19 mouse cellular contexts compared by ENCODE assay signal in genomic region chr1:92116169-92116568, GRCm38 (mm10).
DNase-seq lines count a peak whose midpoint lies in the region; ATAC-seq and TF ChIP-seq lines count a peak whose summit lies in the region.
"Had no signal": no experiment of that assay in that cellular context is flagged by ENCODE, and none has a peak within 500 bp of the region (broad histone marks: within the 10 kb centered on the region; RNA-seq: fewer than 3 reads in every experiment).

No protein-coding gene starts in this region.

- TF ChIP-seq CTCF in layer of hippocampus, adult 2 months (conservative IDR thresholded peaks at IDR 0.05), result no peak
- no peak for TF ChIP-seq CTCF in stomach, postnatal 0 days (IDR thresholded peaks at IDR 0.05; ENCODE audit: low read depth)

- DNase-seq in gastrocnemius, adult 18-20 months (ENCODE audit: low spot score), result peak; percentile 75
- DNase-seq in gastrocnemius, postnatal 10 days, result no peak
- no peak for DNase-seq in heart, adult 8-10 months (ENCODE audit: low spot score)
- peak; percentile 33 for DNase-seq in heart, postnatal 4 days
- DNase-seq in layer of hippocampus, adult 2 months (ENCODE audit: low spot score in 2 of 2), result no peak
- no peak for DNase-seq in stomach, postnatal 0 days (ENCODE audit: low spot score)
- DNase-seq: adrenal gland, postnatal 36 days; cerebellum, adult 9-11 months; kidney, postnatal 25 days; layer of hippocampus, postnatal 36 days; lung, postnatal 4 days; right cerebral cortex, postnatal 14 days; thymus, postnatal 14 days had no signal

- H3K27ac ChIP-seq in heart, embryonic 12.5 days (ENCODE audit: poor library complexity, severe bottlenecking), result 0 out of 2 replicates have a peak overlapping the region, but pooled peaks have one; percentile 8
- H3K27ac ChIP-seq in heart, embryonic 13.5 days (replicated peaks), result peak overlapping the region; percentile 56
- H3K27ac ChIP-seq in layer of hippocampus, adult 2 months, result no peak overlapping the region
- no peak overlapping the region for H3K27ac ChIP-seq in stomach, postnatal 0 days (replicated peaks)
- H3K27ac ChIP-seq: embryonic facial prominence, embryonic 10.5 days had no signal

- no peak for ATAC-seq in heart, embryonic 12.5 days (ENCODE audit: insufficient number of reproducible peaks, low FRiP score)
- no peak for ATAC-seq in heart, embryonic 13.5 days (ENCODE audit: extremely low read depth, insufficient number of reproducible peaks, low FRiP score, low TSS enrichment)
- no peak for ATAC-seq in stomach, postnatal 0 days (ENCODE audit: low FRiP score, low TSS enrichment)
- ATAC-seq: forebrain, embryonic 16.5 days; intestine, postnatal 0 days; midbrain, embryonic 16.5 days had no signal

- H3K36me3 ChIP-seq in heart, embryonic 12.5 days, result no peaks in the 10 kb centered on the region
- H3K36me3 ChIP-seq in heart, embryonic 13.5 days, result no peaks in the 10 kb centered on the region
- no peaks in the 10 kb centered on the region for H3K36me3 ChIP-seq in stomach, postnatal 0 days (ENCODE audit: control insufficient read depth, insufficient read depth, low read length)

- H3K9me3 ChIP-seq in heart, embryonic 12.5 days (replicated peaks), result no peaks in the 10 kb centered on the region
- H3K9me3 ChIP-seq in heart, embryonic 13.5 days, result no peaks in the 10 kb centered on the region
- no peaks in the 10 kb centered on the region for H3K9me3 ChIP-seq in stomach, postnatal 0 days (ENCODE audit: control insufficient read depth, low read length)
- H3K9me3 ChIP-seq: embryonic facial prominence, embryonic 10.5 days had no signal

- no peak overlapping the region for H3K4me3 ChIP-seq in heart, embryonic 12.5 days
- no peak overlapping the region for H3K4me3 ChIP-seq in heart, embryonic 13.5 days
- H3K4me3 ChIP-seq in layer of hippocampus, adult 2 months, result no peak overlapping the region
- no peak overlapping the region for H3K4me3 ChIP-seq in stomach, postnatal 0 days (ENCODE audit: low read depth, low read length)
- H3K4me3 ChIP-seq: embryonic facial prominence, embryonic 10.5 days had no signal

- no peak overlapping the region for H3K4me2 ChIP-seq in heart, embryonic 12.5 days
- no peak overlapping the region for H3K4me2 ChIP-seq in heart, embryonic 13.5 days
- H3K4me2 ChIP-seq in stomach, postnatal 0 days (replicated peaks; ENCODE audit: low read depth), result no peak overlapping the region

- no peak for TF ChIP-seq EP300 in stomach, postnatal 0 days (optimal IDR thresholded peaks at IDR 0.05)

- H3K9ac ChIP-seq in heart, embryonic 12.5 days, result no peak overlapping the region
- H3K9ac ChIP-seq in heart, embryonic 13.5 days, result no peak overlapping the region
- H3K9ac ChIP-seq in stomach, postnatal 0 days (ENCODE audit: low read length), result no peak overlapping the region

- no peaks in the 10 kb centered on the region for H3K27me3 ChIP-seq in heart, embryonic 12.5 days (replicated peaks)
- no peaks in the 10 kb centered on the region for H3K27me3 ChIP-seq in heart, embryonic 13.5 days (replicated peaks)
- H3K27me3 ChIP-seq in stomach, postnatal 0 days (ENCODE audit: control insufficient read depth, insufficient read depth, low read length), result no peaks in the 10 kb centered on the region

- peaks cover 51% of the 10 kb centered on the region for H3K4me1 ChIP-seq in heart, embryonic 12.5 days (replicated peaks)
- H3K4me1 ChIP-seq in heart, embryonic 13.5 days, result peaks cover 61% of the 10 kb centered on the region
- H3K4me1 ChIP-seq in stomach, postnatal 0 days (replicated peaks; ENCODE audit: control insufficient read depth, insufficient read depth), result no peaks in the 10 kb centered on the region

- WGBS in heart, embryonic 12.5 days, result 51% methylated on average over 4 of the region's 4 CpGs
- 55% methylated on average over 4 of the region's 4 CpGs for WGBS in heart, embryonic 13.5 days
- 69% methylated on average over 4 of the region's 4 CpGs for WGBS in stomach, postnatal 0 days

Comparison
In these comparisons a context has a peak if more than half of its experiments do, and no peak if none do; other contexts are left out.
1. DNase-seq: peak in gastrocnemius, adult 18-20 months (single experiment) and heart, postnatal 4 days (single experiment); none in gastrocnemius, postnatal 10 days (single experiment), heart, adult 8-10 months (single experiment), layer of hippocampus, adult 2 months (0 of 2) and stomach, postnatal 0 days (single experiment).
2. H3K27ac ChIP-seq: peak in heart, embryonic 12.5 days (single experiment) and heart, embryonic 13.5 days (single experiment); none in layer of hippocampus, adult 2 months (single experiment) and stomach, postnatal 0 days (single experiment).